Mouse (Mus musculus) cortical plate, adult 2 months (tissue): ENCODE results near the gene Tbc1d1. TPM values are rescaled to one million over a fixed set of nuclear protein-coding genes. Genes with fewer than 3 reads are reported as not detected.

Source experiments
- H3K27ac ChIP-seq: fragments of 200-500 bp; 2 replicates; pipeline ENCODE4 v1.5.1; 2012; ENCODE audit warnings: low read length, control low read depth, inconsistent platforms; ENCODE audit not compliant: insufficient read depth
- H3K4me1 ChIP-seq: fragments of 200-500 bp; 2 replicates; pipeline ENCODE4 v1.6.1; 2011; ENCODE audit warnings: low read length; ENCODE audit not compliant: control insufficient read depth, insufficient read depth
- H3K4me3 ChIP-seq: fragments of 200-500 bp; 2 replicates; pipeline ENCODE4 v1.5.1; 2011; ENCODE audit warnings: mild to moderate bottlenecking, low read length, control low read depth; ENCODE audit not compliant: insufficient read depth
- CTCF ChIP-seq: fragments of 200-500 bp; IDR thresholded peaks from 2 replicates; pipeline ENCODE4 v1.5.1; 2011; ENCODE audit warnings: mild to moderate bottlenecking, control low read depth, low read length; ENCODE audit not compliant: insufficient read depth; ENCODE audit errors: extremely low read depth
- POLR2A ChIP-seq: fragments of 200-500 bp; IDR thresholded peaks from 2 replicates; pipeline ENCODE4 v1.6.1; 2011; ENCODE audit warnings: mild to moderate bottlenecking, low read length, control low read depth; ENCODE audit not compliant: insufficient read depth; ENCODE audit errors: extremely low read depth
- polyA plus RNA-seq: library from polyadenylated mRNA; depleted of rRNA; stranded (reverse); fragments of >200 nt; gene quantifications from 2 replicates; pipeline ENCODE4 v1.2.3, GENCODE M21; 2012

The Tbc1d1 gene
- polyA plus RNA-seq, 1 experiment: 13.8 TPM

DNA sequence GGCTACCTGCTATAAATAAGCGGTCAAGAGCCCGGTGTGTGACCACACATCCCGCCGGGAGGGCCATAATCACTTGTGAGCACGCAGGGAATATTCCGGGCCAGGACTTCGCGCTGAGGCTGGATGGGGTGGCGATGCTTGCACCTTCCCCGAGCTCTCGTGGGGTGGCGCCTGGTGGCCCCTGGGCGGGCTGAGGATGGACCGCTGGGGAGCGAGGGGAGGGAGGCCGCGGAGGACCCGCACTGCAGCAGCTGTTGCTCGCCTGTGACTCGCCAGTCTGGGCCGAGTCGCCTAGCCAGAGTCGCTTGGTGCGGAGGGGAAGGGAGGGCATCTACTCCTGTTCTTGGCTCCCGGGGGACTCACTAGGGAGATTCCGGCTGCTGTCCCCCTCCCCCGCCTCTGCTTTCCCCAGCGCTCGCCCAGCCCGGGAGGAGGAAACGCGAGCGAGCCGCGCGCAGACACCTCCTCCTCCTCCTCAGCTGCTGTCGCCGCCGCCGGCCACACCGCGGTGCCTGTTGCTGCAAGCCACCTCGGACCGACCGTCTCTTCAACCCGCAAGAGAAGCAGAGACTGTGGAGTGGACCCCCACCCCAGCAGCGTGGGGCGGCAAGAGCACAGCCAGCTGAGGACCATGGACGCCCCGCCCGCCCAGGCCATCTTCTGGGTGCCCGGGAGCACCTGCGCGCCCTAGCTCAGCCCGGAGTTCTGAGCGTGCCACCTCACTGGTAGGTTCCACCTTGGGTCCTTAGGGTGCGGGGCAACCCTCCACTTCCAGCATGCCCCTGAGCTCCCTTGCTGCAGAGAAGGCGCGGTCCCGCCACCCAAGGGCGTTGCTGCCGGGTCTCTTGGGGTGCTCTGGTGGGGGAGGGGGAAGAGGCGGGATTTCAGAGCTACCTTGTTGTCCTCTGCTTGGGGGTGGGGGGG lies 3.9 kb downstream of the Tbc1d1 start:
- TF ChIP-seq CTCF: no peak
- TF ChIP-seq POLR2A: no peak
- H3K4me1 ChIP-seq: no peaks in the 10 kb centered on the region; the same call in 1 of the 2 replicates
- H3K27ac ChIP-seq: no peak overlapping the region
- H3K4me3 ChIP-seq: peak overlapping the region; percentile 76

DNA sequence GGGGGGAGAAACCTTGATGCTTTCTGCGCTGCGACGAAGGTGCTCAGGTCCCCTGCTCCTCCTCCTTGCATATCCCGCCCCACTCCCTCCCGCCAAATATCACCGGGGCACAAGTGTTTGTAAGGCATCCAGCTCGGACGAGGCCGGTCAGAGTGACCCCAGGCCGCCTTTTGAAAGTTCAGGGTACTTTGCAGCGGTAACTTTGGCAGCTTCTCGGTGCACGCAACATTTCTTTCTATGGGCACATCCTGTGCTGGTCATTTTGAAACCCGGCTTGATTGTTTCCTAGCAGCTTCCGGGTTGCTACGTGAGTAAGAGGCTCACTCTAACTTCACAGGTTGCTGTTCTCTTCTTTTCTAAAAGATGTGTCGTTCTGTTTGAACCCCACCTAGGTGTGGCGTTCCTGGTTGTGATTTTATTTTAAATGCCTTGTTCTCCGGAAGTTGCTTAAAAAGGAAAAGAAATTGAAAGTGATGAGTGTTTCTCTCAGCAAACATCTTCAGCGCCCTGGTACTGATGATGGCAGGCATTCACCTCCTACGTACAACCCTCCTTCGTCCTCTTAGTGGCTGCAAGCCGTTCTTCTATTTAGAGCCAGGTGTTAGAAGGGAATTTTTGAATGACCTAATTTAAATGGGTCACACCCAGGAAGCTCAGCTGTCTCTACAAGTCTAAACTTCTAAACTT lies 4.7 kb downstream of the Tbc1d1 start:
- Histone ChIP-seq H3K27ac (no peak overlapping the region), H3K4me1 (peaks cover 4% of the 10 kb centered on the region; the same call in 1 of the 2 replicates), H3K4me3 (peak overlapping the region; percentile 76)
- TF ChIP-seq CTCF (no peak), POLR2A (no peak)

DNA sequence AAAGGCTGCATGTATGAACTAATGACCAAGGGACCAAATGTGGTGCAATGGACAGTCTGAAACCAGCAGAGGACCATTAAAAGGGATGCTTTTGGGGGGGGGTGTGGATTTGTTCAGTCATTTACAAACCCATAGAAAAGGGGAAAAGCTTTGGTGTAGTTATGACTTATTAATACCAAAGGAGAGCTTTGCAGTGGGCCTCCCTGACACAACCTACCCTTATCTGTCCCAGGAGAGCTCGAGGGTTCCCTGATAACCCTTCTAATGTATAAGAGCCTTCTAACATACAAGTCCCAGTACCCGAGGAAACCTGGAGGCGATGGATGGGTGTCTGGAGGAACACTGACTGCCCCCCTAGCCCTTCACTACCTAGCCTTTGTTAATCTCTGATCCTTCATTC lies 5.8 kb downstream of the Tbc1d1 start:
- no peak overlapping the region; the same call in 1 of the 2 replicates for H3K4me3 ChIP-seq
- no peak overlapping the region for H3K27ac ChIP-seq
- TF ChIP-seq CTCF: no peak
- no peak for TF ChIP-seq POLR2A
- peaks cover 4% of the 10 kb centered on the region; the same call in 1 of the 2 replicates for H3K4me1 ChIP-seq

DNA sequence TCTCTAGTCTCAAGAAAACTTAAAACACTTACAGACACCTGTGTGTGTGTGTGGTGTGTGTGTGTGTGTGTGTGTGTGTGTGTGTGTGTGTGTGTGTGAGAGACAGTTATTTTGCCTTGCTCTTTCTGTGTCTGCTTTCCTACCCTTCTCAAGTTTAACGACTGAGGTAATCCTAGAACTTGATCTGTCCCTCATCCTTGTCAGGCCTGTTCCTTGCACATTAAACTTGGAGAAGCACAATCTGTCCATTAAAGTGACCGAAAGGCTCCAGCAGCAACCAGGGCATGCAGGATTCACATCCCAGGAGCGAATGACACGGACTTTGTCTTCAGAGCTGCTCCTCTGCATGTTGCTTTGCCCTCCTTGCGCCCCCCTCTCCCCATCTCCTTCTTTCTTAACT lies 6.5 kb downstream of the Tbc1d1 start:
- no peak for TF ChIP-seq POLR2A
- no peak for TF ChIP-seq CTCF

DNA sequence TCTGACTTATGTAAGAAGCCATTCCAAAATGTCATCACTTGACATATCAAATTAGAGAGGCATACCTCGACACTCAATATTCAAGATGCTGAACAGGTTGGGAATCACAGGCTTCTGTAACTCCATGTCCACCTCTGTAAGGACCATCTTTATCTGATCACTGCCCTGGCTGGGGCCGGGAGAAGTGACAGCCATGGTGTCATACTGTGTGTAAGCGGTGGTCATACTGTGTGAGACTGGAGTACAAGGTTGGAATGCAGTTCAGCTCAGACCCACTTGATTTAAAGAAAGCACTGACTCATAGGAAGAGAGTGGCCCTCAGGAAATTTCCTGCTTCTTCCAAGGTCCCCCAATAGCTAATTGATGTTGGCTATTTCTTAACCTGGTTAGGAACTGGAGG lies 8.3 kb downstream of the Tbc1d1 start:
- Histone ChIP-seq H3K27ac (no peak overlapping the region), H3K4me3 (no peak overlapping the region), H3K4me1 (peaks cover 4% of the 10 kb centered on the region; the same call in 1 of the 2 replicates)
- TF ChIP-seq POLR2A (no peak), CTCF (no peak)

More for the DNA sequence above, 6.5 kb downstream of the Tbc1d1 start:
- no peak overlapping the region for H3K4me3 ChIP-seq
- peaks cover 4% of the 10 kb centered on the region; the same call in 1 of the 2 replicates for H3K4me1 ChIP-seq
- no peak overlapping the region for H3K27ac ChIP-seq

DNA sequence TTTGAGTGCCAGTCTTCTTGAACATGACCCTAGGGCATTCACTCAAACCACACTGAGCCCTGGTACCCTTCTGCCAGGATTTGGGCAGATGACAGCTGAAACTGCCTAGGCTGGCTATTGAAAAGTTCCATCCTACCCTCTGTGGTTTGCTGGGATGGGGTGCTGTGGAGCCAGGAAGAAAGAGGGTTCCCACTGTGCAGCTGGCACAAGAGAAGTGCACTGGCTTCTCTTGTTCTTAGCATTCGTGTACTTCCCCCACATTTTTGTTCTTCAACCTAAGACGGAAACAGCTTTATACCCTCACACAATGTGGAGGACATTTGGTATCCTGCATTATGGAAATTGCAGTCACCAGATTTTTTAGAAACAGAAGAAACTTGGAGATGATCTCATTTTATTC lies 9.7 kb downstream of the Tbc1d1 start:
- no peak overlapping the region for H3K27ac ChIP-seq
- TF ChIP-seq POLR2A: no peak
- H3K4me3 ChIP-seq: no peak overlapping the region
- peaks cover 4% of the 10 kb centered on the region; the same call in 1 of the 2 replicates for H3K4me1 ChIP-seq

DNA sequence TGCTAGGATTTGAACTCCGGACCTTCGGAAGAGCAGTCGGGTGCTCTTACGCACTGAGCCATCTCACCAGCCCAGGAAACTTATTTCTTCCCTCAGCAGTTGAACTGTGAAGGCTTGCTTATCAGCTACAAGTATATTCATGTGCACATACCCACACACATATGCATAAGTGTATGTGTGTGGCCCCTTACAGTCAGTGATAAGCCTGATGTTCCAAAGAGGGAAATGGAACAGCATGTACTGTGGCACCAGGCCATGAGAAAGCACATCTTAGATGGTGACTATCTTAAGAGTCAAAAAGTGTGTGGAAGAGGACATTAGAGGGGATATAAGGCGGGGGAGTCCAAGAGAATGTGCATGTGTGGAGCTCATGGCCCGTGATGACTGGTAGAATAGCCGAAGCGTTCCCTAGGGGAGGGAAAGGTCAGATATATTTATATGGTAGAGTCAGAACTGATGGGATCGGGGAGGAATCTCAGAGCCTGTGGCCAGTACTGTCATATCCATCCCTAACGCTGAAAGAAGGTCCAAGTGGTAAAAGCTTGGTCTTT lies 13.0 kb downstream of the Tbc1d1 start:
- TF ChIP-seq CTCF (no peak), POLR2A (no peak)
- Histone ChIP-seq H3K4me1 (peaks cover 4% of the 10 kb centered on the region; the same call in 1 of the 2 replicates), H3K4me3 (no peak overlapping the region), H3K27ac (no peak overlapping the region)

DNA sequence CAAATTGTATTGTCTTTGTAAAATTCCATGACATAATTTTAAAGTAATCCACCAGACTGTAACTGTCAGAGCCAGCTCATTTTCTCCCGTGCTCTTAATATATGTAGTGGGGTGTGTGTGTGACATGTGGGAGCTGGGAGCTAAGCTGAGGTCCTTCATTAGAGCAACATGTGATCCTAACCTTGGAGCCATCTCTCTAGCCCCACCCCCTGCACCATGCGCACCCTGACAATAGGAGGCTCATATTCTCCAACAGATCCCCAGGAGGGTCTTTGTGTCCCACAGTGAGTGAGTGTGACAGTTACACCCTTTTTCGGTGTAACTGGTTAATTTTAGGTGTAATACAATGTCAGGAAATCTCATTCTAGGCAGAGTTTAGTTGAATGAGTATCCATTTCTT lies 16.8 kb downstream of the Tbc1d1 start:
- no peak overlapping the region for H3K4me3 ChIP-seq
- no peaks in the 10 kb centered on the region for H3K4me1 ChIP-seq
- no peak for TF ChIP-seq POLR2A
- no peak for TF ChIP-seq CTCF
- H3K27ac ChIP-seq: no peak overlapping the region

DNA sequence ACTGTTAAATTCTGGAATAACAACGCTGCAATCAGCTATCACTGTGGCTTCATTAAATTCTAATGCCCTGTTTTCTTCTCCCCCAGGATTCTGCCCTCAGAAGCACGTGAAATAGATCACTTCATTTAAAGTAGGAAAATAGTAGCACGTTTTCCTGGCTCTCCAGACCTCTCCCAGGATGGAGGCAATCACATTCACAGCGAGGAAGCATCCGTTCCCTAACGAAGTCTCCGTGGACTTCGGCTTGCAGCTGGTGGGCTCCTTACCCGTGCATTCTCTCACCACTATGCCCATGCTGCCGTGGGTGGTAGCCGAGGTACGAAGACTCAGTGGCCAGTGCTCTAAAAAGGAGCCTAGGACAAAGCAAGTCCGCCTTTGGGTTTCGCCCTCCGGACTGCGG lies 17.2 kb downstream of the Tbc1d1 start:
- Histone ChIP-seq H3K4me1 (no peaks in the 10 kb centered on the region), H3K27ac (no peak overlapping the region), H3K4me3 (no peak overlapping the region)
- TF ChIP-seq POLR2A (no peak), CTCF (no peak)
